Mouse (Mus musculus): ENCODE results near the gene Mad2l2. TPM values are rescaled to one million over a fixed set of nuclear protein-coding genes. Genes with fewer than 3 reads are reported as not detected.

Gene Mad2l2
- polyA plus RNA-seq, 1 experiment = 30.8 TPM

DNA sequence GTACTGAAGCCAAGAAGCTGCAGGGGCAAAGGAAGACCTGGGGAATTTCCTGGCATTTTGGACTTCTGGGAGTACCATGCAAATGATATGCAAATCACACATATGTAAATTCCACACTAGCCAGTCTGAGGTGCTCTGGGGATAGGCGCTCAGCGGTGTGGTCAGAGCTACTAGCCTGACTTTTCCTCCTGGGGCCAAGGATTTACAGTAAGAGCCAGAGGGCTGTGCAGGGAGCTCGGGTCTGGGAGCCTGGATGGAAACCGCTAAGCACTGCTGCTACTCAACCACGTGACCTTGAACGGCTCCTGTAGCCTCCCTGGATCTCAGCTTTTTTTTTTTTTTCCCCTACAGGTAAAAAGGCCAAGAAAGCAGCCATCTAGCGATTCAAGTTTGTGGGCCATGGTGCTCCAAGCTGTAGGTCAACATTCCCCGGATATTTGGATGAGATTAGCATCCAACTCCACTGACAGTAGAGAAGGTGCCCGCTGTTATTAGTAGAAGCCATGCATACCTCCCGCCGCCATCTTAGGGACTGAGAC is 62.6 kb downstream of the Mad2l2 start:
- DNase-seq = no peak
- no peak for TF ChIP-seq CTCF (IDR thresholded peaks at IDR 0.05; ENCODE audit: insufficient read depth, low read length)
- TF ChIP-seq POLR2A (IDR thresholded peaks at IDR 0.05; ENCODE audit: borderline replicate concordance, extremely low read depth, low read depth, low read length) = no peak
- Histone ChIP-seq H3K4me3 (replicated peaks; ENCODE audit: extremely low read depth, low read depth, low read length) (no peak overlapping the region), H3K4me1 (ENCODE audit: control insufficient read depth, insufficient read depth, low read length) (no peaks in the 10 kb centered on the region)
- WGBS = 30% methylated on average over 11 of the region's 11 CpGs

DNA sequence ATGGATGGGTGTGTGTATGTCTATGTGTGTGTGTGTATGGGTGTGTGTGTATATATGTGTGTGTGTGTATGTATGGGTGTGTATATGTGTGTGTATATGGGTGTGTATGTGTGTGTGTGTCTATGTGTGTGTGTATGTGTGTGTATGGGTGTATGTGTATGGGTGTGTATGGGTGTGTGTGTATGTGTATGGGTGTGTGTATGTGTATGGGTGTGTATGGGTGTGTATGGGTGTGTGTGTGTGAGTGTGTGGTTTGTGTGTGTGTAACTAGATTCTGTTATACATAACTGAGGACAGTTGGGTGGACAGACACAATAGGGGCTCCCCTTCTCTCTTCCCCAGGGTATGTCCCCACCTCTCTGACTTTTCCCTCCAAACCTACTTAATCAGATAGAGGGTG is 64.2 kb downstream of the Mad2l2 start:
- DNase-seq = no peak
- no peaks in the 10 kb centered on the region for H3K4me1 ChIP-seq (ENCODE audit: control insufficient read depth, insufficient read depth, low read length)
- TF ChIP-seq POLR2A (IDR thresholded peaks at IDR 0.05; ENCODE audit: borderline replicate concordance, extremely low read depth, low read depth, low read length) (no peak), CTCF (IDR thresholded peaks at IDR 0.05; ENCODE audit: insufficient read depth, low read length) (no peak)
- H3K4me3 ChIP-seq (replicated peaks; ENCODE audit: extremely low read depth, low read depth, low read length) = no peak overlapping the region

Other genes starting within 250 kb of the Mad2l2 start
- gene Mfn2, start 225.7 kb upstream of the Mad2l2 start, polyA plus RNA-seq (2012; rRNA removed) = 36.5 and 52.2 TPM in 2 replicates
- gene Plod1, start 193.6 kb upstream of the Mad2l2 start, polyA plus RNA-seq (2012; rRNA removed) = 45.0 and 62.2 TPM in 2 replicates
- gene 2510039O18Rik, start 189.5 kb upstream of the Mad2l2 start, polyA plus RNA-seq (2012; rRNA removed) = 84.1 and 97.5 TPM in 2 replicates
- gene Nppb, start 144.6 kb upstream of the Mad2l2 start, polyA plus RNA-seq (2012; rRNA removed) = not detected in 2 replicates
- 31.3 and 55.1 TPM in 2 replicates for gene Nppa, start 129.7 kb upstream of the Mad2l2 start, polyA plus RNA-seq (2012; rRNA removed)
- gene Clcn6, start 91.6 kb upstream of the Mad2l2 start, polyA plus RNA-seq (2012; rRNA removed) = 14.1 and 14.9 TPM in 2 replicates
- 34.8 and 38.9 TPM in 2 replicates for gene Mthfr, start 91.3 kb upstream of the Mad2l2 start, polyA plus RNA-seq (2012; rRNA removed)
- 50.1 and 56.8 TPM in 2 replicates for gene Agtrap, start 42.4 kb upstream of the Mad2l2 start, polyA plus RNA-seq (2012; rRNA removed)
- 0.15 and 0.59 TPM in 2 replicates for gene Draxin, start 314 bp downstream of the Mad2l2 start, polyA plus RNA-seq (2012; rRNA removed)
- gene Fbxo6, start 21.8 kb downstream of the Mad2l2 start, polyA plus RNA-seq (2012; rRNA removed) = 64.5 and 84.4 TPM in 2 replicates
- 13.3 and 21.5 TPM in 2 replicates for gene Fbxo44, start 30.1 kb downstream of the Mad2l2 start, polyA plus RNA-seq (2012; rRNA removed)
- 1.9 and 2.6 TPM in 2 replicates for gene Fbxo2, start 30.2 kb downstream of the Mad2l2 start, polyA plus RNA-seq (2012; rRNA removed)
- 0.03 TPM in 1 of 2 replicates, not detected in the other for gene Disp3, start 157.6 kb downstream of the Mad2l2 start, polyA plus RNA-seq (2012; rRNA removed)